Mouse (Mus musculus): ENCODE results near the gene Jkamp.
"Not testable (repeated sequence)": the region's sequence is repeated elsewhere in the genome, so short reads cannot be mapped to it uniquely, and the experiment has no call there.

The Jkamp gene

GRCm38 (mm10) chr12:72085329-72086165 lies at the start of gene Jkamp, which contains the start of gene L3hypdh:
Jkamp (plus strand) TSS chr12:72085589.
L3hypdh (minus strand) TSS chr12:72085439.
- peak; percentile 99 for DNase-seq (ENCODE audit: low read depth, low spot score)

- no peak for DNase-seq (ENCODE audit: low read depth, low spot score)
Observed at GRCm38 (mm10) chr12:72036097-72036661, 49.2 kb upstream of the Jkamp start.

- DNase-seq (ENCODE audit: low read depth, low spot score): no peak
Observed at GRCm38 (mm10) chr12:72037049-72037448, 48.3 kb upstream of the Jkamp start.

DNA sequence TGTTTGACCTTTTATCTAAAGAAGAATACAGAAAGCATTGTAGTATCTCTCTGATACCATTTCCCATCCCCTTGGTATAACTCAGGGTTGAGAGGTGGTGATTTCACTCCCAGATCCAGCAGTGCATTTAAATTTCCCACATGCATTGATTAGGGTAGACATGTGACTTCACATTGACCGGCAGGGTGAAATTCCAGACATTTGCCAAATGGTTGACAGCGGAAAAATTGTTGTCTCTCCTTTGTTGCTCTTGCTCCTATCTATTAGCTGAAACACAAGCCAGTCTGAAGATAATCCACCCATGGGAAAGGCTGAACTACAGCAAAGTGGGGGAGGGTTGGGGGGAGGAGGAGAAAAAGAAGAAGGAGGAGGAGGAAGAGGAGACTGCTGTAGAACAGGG lies 46.5 kb upstream of the Jkamp start:
- DNase-seq (ENCODE audit: low read depth, low spot score): no peak

DNA sequence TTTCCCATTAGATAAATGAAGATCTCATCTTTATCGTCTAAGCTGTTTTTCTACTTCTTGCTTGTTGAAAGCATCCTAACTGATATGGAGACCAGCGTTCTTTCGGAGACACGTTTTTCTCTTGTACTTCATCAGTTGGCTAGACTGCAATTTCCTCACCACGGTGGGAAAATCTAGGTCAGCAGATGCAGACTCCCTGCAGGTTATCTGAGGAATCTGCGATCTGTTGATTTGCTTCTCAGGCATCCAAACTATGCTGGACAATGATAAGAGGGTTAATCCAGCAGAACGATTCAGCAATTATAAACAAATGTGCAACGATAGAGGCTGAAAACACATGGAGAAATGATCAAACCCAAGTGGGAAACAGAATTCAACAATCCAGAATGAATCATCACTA lies 45.9 kb upstream of the Jkamp start:
- no peak for DNase-seq (ENCODE audit: low read depth, low spot score)

- no peak for DNase-seq (ENCODE audit: low read depth, low spot score)
Observed at GRCm38 (mm10) chr12:72041238-72041637, 44.2 kb upstream of the Jkamp start.

- DNase-seq (ENCODE audit: low read depth, low spot score): peak; percentile 18
Observed at GRCm38 (mm10) chr12:72047513-72047912, 37.9 kb upstream of the Jkamp start.

DNA sequence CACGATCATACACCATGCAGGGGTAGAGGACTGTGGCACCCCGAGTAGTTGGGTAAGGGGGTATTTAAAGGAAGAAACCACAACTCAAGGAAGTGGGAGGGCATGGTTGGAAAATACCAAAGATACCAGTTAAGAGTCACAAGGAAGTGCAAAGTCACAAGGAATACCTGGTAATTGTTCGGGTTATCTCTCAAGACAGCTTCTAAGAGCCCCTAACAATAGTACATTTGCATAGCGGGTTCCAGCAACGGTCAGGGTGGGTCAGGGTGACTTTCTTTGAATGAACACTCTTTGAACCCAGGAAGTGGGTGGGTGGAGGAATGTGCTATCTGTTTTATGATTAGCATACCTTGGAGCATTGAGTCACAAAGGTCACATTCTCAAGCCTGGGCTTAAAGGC lies 35.2 kb upstream of the Jkamp start:
- not testable (repeated sequence) for DNase-seq (ENCODE audit: low read depth, low spot score)

DNA sequence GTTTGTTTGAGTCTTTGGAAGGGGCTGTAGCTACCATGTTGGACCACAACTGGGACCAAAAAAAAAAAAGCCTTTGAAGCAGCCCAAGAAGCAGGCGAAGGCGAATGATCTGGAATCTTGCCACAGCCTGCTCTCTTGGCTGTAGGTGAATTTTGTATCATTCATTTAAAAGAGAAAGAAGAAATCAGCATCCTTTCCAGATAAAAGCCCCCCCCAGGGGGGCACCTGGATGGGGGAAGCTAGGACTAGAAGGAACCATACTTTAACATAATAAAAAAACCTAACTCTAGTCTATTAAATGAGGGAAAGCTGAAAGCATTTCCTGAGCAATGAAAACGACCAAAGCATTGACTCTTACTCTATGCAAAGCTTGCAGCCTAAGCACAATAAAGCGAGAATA lies 34.6 kb upstream of the Jkamp start:
- DNase-seq (ENCODE audit: low read depth, low spot score): no peak

DNA sequence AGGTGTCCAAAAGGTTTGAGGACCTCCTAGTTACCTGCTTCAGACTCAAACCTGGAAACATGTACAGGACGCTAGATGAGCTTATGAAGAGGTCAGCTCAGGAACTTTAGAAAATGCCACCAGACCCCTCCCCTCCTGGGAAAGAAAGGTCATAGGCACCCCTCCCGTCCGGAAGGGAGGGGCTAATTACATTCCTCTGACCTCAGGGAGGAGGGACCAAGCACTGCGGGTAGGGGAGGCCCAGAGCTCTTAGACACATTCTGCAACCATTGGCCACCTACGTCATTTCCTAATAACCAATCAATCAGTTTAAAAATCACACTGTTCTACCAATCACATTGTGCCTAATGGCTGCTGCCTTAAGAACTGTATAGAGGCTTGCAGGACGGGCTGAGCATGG lies 32.8 kb upstream of the Jkamp start:
- DNase-seq (ENCODE audit: low read depth, low spot score): no peak

DNA sequence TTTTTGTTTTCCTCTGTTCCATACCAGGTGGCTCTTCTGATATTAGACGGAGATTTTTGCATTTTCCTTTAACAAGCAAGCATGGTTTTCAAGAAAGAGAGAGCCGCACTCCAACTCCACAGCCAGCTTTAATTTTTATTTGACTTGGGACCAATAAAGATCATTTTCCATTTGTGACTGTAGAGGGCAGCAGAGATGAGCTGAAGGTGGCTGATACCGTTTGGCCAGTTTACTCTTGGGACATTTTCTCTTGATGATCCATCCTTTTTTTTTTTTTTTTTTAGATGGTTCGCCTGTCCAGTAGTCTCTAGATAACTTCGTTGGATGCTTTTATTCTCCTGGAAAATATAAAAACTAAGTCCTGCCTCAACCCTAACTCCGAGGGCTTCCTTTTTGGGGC lies 32.1 kb upstream of the Jkamp start:
- no peak for DNase-seq (ENCODE audit: low read depth, low spot score)

- DNase-seq (ENCODE audit: low read depth, low spot score): no peak
Observed at GRCm38 (mm10) chr12:72053851-72054250, 31.5 kb upstream of the Jkamp start.

GRCm38 (mm10) chr12:72057780-72058179 lies 27.6 kb upstream of the Jkamp start:
- no peak for DNase-seq (ENCODE audit: low read depth, low spot score)

GRCm38 (mm10) chr12:72069626-72070326 lies 15.6 kb upstream of the Jkamp start:
- no peak for DNase-seq (ENCODE audit: low read depth, low spot score)

DNA sequence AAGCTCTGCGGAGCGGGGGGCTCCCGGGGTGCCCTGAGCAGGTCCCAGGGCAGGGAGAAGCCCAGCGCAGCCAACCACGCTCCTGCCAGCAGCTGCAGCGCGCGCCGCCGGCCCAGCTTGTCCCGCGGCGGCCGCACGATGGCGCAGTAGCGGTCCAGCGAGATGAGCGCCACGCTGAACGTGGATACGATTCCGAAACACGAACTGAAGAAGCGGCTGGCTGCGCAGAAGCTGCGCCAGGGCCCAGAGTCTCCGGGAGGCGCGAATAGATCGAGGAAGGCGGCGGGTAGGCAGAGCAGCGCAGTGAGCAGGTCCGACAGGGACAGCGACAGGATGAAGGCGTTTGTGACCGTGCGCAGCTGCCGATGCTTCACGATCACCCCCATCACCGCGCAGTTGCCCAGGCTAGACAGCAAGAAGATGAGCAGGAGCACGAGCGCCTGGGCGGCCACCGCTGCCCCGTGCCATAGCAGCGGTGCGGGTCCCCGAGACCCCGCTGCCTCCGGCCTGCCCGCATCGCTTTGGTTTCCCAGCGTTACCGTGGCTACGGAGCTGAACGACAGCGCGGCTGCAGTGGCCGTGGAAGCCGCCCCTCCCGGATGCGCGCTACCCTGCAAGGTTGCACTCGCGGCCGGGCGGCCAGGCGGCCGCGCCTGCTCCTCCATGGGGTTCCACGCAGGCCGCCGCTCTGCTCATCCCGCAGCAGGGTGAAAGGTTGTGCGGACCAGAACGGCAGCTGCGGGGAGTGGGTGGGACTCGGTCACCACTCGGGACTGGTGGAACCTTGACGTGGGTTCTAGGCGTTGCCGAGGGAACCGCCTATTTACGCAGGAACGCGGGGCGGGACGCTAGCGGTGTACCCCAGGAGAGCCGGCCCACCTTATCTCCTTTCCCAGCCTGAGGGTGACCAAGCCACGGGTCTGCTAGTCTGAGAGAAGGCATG lies 14.8 kb upstream of the Jkamp start, which contains the start of gene Gpr135:
Gene Gpr135 (minus strand): TSS at position 799 of the 943 bp plus-strand sequence.
- DNase-seq (ENCODE audit: low read depth, low spot score): peak; percentile 72

DNA sequence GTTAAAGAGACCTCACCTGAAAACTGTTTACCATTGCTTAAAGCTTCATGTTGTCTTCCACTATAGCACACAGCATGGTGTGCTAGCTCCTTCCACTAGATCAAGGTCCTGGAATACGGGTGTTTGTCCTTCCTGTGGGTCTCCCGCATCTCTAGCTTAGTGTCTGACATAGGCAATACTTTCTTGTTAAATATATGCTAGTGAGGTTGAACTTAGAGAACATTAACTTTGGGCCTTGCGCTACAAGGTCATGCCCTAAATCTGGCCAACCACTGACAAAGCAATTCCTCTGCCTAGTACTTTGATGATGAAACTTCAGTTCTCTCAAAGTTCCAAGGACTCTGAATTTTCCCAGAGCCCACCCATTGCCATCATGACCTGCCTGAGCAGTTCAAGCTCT lies 7.1 kb upstream of the Jkamp start:
- DNase-seq (ENCODE audit: low read depth, low spot score): no peak

GRCm38 (mm10) chr12:72081961-72082360 lies 3.4 kb upstream of the Jkamp start:
- no peak for DNase-seq (ENCODE audit: low read depth, low spot score)

DNA sequence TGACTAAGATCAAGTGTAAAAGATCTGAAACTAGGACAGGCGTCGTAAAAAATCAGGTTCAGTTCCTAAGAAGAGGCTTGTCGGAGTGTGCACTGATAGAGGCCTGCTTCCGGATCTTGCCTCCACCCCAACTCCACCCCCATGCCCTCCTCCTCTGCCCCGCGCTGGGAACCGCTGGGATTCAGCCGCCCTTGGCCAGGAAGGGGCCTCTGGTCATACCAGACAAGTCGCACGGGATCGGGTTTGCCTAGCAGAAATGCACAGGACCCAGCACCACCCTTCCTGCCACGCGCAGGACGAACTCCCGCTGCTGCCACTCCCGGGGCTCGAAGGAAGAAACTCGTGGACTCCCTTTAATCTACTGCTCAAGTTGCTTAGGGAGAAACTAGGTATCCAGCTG lies 3.0 kb upstream of the Jkamp start:
- no peak for DNase-seq (ENCODE audit: low read depth, low spot score)

GRCm38 (mm10) chr12:72083265-72083664 lies 2.1 kb upstream of the Jkamp start:
- DNase-seq (ENCODE audit: low read depth, low spot score): no peak

GRCm38 (mm10) chr12:72084261-72085023 lies 947 bp upstream of the Jkamp start:
- no peak for DNase-seq (ENCODE audit: low read depth, low spot score)

GRCm38 (mm10) chr12:72085024-72085328 lies 413 bp upstream of the Jkamp start:
- no peak for DNase-seq (ENCODE audit: low read depth, low spot score)
